Mouse (Mus musculus): ENCODE data around the gene Treml4.

Treml4 gene

GRCm38 (mm10) chr17:48263741-48264362 lies at the start of gene Treml4:
Treml4 (plus strand) TSS chr17:48264295.
- no peak for DNase-seq (ENCODE audit: low spot score in 2 of 2)

- DNase-seq (ENCODE audit: low spot score in 2 of 2) = no peak
These were observed 48.7 kb upstream of the Treml4 start for GRCm38 (mm10) chr17:48215429-48215828.

GRCm38 (mm10) chr17:48230680-48231079 lies 33.4 kb upstream of the Treml4 start:
- DNase-seq (ENCODE audit: low spot score in 2 of 2) = peak in 1 of 2 experiments; percentile 1

GRCm38 (mm10) chr17:48232518-48232917 lies 31.6 kb upstream of the Treml4 start, which contains the start of gene Trem1:
Trem1 (plus strand) TSS chr17:48232768.
- DNase-seq (ENCODE audit: low spot score in 2 of 2) = peak in 1 of 2 experiments; percentile 1

GRCm38 (mm10) chr17:48233789-48234188 lies 30.3 kb upstream of the Treml4 start:
- no peak for DNase-seq (ENCODE audit: low spot score in 2 of 2)

- DNase-seq (ENCODE audit: low spot score in 2 of 2) = no peak
These were observed 29.5 kb upstream of the Treml4 start for GRCm38 (mm10) chr17:48234550-48234949.

GRCm38 (mm10) chr17:48235773-48236370 lies 28.2 kb upstream of the Treml4 start:
- no peak for DNase-seq (ENCODE audit: low spot score in 2 of 2)

- no peak for DNase-seq (ENCODE audit: low spot score in 2 of 2)
These were observed 26.5 kb upstream of the Treml4 start for GRCm38 (mm10) chr17:48237621-48238020.

GRCm38 (mm10) chr17:48247221-48247928 lies 16.7 kb upstream of the Treml4 start, which contains the start of gene Trem3:
Trem3 (plus strand) TSS chr17:48247777.
- no peak for DNase-seq (ENCODE audit: low spot score in 2 of 2)

- no peak for DNase-seq (ENCODE audit: low spot score in 2 of 2)
These were observed 15.1 kb upstream of the Treml4 start for GRCm38 (mm10) chr17:48249039-48249438.

- no peak for DNase-seq (ENCODE audit: low spot score in 2 of 2)
These were observed 14.6 kb upstream of the Treml4 start for GRCm38 (mm10) chr17:48249501-48249900.

- no peak for DNase-seq (ENCODE audit: low spot score in 2 of 2)
These were observed 13.5 kb upstream of the Treml4 start for GRCm38 (mm10) chr17:48250631-48251030.

GRCm38 (mm10) chr17:48256575-48256974 lies 7.5 kb upstream of the Treml4 start:
- DNase-seq (ENCODE audit: low spot score in 2 of 2) = no peak

- DNase-seq (ENCODE audit: low spot score in 2 of 2) = no peak
These were observed 2.2 kb upstream of the Treml4 start for GRCm38 (mm10) chr17:48261868-48262267.

- DNase-seq (ENCODE audit: low spot score in 2 of 2) = no peak
These were observed 567 bp downstream of the Treml4 start for GRCm38 (mm10) chr17:48264662-48265061.

- DNase-seq (ENCODE audit: low spot score in 2 of 2) = no peak
These were observed 2.0 kb downstream of the Treml4 start for GRCm38 (mm10) chr17:48266138-48266537.

GRCm38 (mm10) chr17:48266610-48267304 lies 2.7 kb downstream of the Treml4 start:
- DNase-seq (ENCODE audit: low spot score in 2 of 2) = no peak

GRCm38 (mm10) chr17:48267591-48267990 lies 3.5 kb downstream of the Treml4 start:
- no peak for DNase-seq (ENCODE audit: low spot score in 2 of 2)

- DNase-seq (ENCODE audit: low spot score in 2 of 2) = no peak
These were observed 4.2 kb downstream of the Treml4 start for GRCm38 (mm10) chr17:48268276-48268675.

- DNase-seq (ENCODE audit: low spot score in 2 of 2) = no peak
These were observed 5.7 kb downstream of the Treml4 start for GRCm38 (mm10) chr17:48269833-48270232.

- DNase-seq (ENCODE audit: low spot score in 2 of 2) = no peak
These were observed 8.1 kb downstream of the Treml4 start for GRCm38 (mm10) chr17:48272158-48272557.

GRCm38 (mm10) chr17:48272598-48272997 lies 8.5 kb downstream of the Treml4 start:
- DNase-seq (ENCODE audit: low spot score in 2 of 2) = no peak

Data from frontal cortex, postnatal 10 days (tissue).